Mouse (Mus musculus) liver, adult 2 months (tissue): ENCODE measurements at regions not wholly inside any gene's neighbourhood (a gene's known extent, or its start where the extent isn't known, plus 50 kb on each side); places are given as distances from the start of the nearest gene placed in this dataset.

ENCODE experiments used
- CTCF ChIP-seq: fragments of 200-500 bp; IDR thresholded peaks from 2 replicates; pipeline ENCODE4 v1.5.1; 2011; ENCODE audit warnings: low read depth, low read length, control low read depth
- POLR2A ChIP-seq: fragments of 200-500 bp; IDR thresholded peaks from 2 replicates; pipeline ENCODE4 v1.6.1; 2011; ENCODE audit warnings: low read length, control low read depth; ENCODE audit not compliant: insufficient read depth; ENCODE audit errors: extremely low read depth

- TF ChIP-seq CTCF (no peak), POLR2A (no peak)
Measured at GRCm38 (mm10) chr7:90042364-90042763, 61.6 kb upstream of the Eed start.
